Mouse (Mus musculus): ENCODE measurements around the gene Gm36028.
A peak's percentile ranks its signal among the peaks of the same experiment; 100 is the strongest.

Gene Gm36028

GRCm38 (mm10) chr16:37809623-37809992, 51.3 kb downstream of the Gm36028 start:
- DNase-seq (ENCODE audit: inconsistent ontology term): no peak

GRCm38 (mm10) chr16:37808866-37809622, 51.9 kb downstream of the Gm36028 start:
- DNase-seq (ENCODE audit: inconsistent ontology term): peak; percentile 65

- no peak for DNase-seq (ENCODE audit: inconsistent ontology term)
These were observed 53.7 kb downstream of the Gm36028 start for GRCm38 (mm10) chr16:37807269-37807668.

GRCm38 (mm10) chr16:37805746-37806495, 55.0 kb downstream of the Gm36028 start:
- peak; percentile 89 for DNase-seq (ENCODE audit: inconsistent ontology term)

DNA sequence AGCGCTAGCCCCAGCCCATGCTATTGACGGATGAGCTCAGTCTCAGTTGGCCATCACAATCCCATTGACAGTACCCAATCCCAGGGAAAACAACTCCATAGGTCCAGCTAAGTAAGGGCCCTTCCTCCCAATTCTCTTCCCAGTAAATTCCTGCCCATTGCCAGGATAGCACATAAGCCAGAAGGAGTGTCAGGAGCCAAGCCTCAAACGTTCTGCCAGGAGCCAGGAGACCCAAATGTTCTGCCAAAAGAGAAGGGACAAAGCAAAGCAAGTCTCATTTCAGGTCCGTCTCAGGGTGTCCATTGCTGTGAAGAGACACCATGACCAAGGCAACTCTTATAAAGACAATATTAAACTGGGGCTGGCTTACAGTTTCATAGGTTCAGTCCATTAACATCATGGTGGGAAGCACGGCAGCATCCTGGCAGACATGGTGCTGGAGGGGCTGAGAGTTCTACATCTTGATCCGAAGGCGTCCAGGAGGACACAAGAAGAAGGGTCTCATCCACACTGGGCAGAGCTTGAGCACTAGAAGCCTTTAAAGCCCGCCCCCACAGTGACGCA, 57.5 kb downstream of the Gm36028 start:
- no peak for DNase-seq (ENCODE audit: inconsistent ontology term)

DNA sequence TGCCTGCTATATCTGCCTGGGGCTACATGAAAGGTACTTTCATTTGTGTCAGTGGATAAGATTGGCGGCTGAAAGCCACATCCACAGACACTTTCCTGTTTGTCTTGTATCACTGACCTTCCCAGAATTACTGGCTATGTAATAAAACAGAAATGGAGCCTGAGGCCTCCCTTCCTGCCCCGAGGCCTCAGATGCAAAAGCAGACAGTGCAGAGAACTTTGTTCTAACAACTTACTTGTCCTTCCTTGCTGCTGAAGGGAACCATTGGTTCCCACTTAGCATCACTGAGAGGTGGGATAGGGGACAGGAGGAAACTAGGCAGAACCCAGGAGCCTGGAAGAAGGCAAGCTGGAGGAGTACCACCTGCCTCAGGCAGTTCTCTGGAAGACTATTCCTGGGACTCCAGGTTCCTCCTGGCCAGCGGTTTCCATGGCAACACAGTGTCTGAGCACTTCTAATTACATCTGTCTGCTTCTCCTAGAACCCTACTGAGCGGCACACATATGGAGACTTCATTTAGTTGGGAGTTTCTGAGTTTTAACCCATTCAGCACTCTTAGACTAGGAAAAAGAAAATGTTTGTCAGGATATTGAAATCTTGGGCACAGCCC, 58.2 kb downstream of the Gm36028 start:
- no peak for DNase-seq (ENCODE audit: inconsistent ontology term)

DNA sequence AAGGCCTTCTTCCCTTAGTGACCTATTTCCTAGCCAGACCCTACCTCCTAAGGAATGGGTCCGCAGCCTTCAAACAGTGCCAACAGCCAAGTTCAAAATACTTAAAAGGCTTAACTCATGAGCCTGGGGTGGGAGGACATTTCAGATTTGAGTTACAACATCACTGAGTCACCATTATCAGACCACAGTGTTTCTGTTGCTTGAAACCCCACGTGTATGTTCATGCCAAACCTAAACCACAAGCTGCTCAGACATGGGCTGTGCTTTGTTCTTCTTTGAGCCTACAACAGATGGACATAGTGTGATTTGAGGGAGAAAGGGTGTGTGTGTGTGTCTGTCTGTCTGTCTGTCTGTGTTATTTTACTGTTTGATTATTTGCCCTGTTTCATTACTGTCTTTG, 59.8 kb downstream of the Gm36028 start:
- DNase-seq (ENCODE audit: inconsistent ontology term): peak; percentile 91
